Mouse (Mus musculus): ENCODE results near the gene Dcun1d4.

The Dcun1d4 gene

GRCm38 (mm10) chr5:73498559-73498958 lies 17.8 kb downstream of the Dcun1d4 start:
- no peak for DNase-seq (ENCODE audit: low read depth)

DNA sequence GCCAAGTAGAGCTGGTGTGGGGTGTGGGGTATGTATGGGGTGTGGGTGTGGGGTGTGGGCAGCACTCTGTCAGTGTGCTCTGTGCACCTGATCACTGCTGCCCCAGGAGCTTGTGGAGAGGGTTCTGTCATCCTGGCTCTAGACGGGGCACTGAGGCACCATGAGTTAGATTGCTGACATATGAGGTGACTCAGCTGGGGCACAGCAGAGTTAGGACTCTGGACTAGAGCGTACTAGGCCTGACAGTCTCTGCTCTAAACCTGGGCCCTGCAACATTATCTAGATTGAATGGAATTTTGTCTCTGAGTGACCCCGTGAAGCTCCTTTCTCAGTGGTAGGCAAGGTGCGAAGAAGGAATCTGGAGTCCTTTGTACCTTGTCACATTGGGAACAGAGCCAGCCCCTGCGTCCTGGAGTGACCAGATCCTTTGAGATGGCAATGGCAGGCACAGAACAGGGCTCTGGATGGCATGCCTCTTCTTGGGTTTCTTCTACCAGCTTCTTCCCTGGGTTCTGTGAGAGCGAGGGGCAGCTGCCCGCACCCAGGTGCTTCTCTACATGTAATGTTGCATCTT lies 20.2 kb downstream of the Dcun1d4 start:
- DNase-seq (ENCODE audit: low read depth), result no peak

- no peak for DNase-seq (ENCODE audit: low read depth)
These were observed 21.6 kb downstream of the Dcun1d4 start for GRCm38 (mm10) chr5:73502422-73502821.

GRCm38 (mm10) chr5:73503015-73503757 lies 22.4 kb downstream of the Dcun1d4 start:
- DNase-seq (ENCODE audit: low read depth), result no peak

DNA sequence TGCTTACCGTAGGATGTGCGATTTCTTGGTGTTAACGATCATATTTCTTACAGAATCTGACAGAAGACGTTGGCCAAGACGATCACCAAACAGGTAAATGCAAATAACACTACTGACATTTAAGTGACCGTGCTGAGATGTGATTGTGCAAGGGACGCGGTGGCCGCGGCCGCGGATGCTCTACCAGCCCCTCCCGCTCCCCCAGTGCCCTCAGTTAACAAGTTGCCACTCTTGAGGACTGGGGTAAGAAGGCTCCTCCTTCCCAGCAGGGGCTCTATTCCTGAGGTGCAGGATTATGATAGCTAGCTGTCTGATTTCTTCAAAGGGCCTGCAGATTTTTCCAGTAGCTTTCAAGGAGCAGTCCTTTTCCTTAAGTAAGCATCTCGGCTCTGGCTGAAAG lies 30.3 kb downstream of the Dcun1d4 start:
- DNase-seq (ENCODE audit: low read depth), result no peak

- DNase-seq (ENCODE audit: low read depth), result no peak
These were observed 31.4 kb downstream of the Dcun1d4 start for GRCm38 (mm10) chr5:73512241-73512640.

DNA sequence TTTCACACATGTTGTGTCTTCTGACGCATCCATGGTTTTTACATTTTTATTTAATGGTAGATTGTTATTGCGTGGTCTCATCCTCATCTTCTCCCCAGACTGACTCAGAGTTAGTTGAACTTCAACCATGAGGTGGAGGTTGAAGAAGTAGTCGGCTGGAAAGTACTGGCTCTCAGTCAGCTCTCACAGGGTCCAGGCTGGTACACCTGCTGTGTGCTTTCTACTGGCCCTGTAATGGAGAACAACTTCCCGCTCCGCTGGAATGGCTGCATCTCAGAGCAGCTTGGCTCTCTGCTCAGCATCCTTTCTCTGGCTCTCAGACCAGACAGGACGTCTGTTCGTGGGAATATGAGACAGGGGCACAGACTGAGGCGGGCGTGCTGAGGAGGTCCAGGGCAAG lies 31.9 kb downstream of the Dcun1d4 start:
- no peak for DNase-seq (ENCODE audit: low read depth)

- no peak for DNase-seq (ENCODE audit: low read depth)
These were observed 33.4 kb downstream of the Dcun1d4 start for GRCm38 (mm10) chr5:73514202-73514601.

DNA sequence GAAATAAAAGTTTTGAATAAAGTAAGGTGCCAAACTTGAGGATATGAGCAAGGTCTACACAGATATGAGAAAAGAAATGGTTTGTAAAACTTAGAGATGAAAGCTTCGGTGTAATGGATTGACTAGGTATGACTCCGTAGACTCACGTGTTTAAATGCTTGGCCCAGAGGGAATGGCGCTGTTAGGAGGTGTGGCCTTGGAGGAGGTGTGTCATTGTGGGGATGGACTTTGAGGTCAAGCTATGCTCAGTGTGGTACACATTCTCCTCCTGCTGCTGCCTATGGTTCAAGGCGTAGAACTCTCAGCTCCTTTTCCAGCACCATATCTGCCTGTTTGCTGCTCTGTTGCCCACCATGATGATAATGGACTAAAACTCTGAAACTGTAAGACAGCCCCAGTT lies 36.5 kb downstream of the Dcun1d4 start:
- no peak for DNase-seq (ENCODE audit: low read depth)

GRCm38 (mm10) chr5:73518424-73519211 lies 37.8 kb downstream of the Dcun1d4 start:
- DNase-seq (ENCODE audit: low read depth), result no peak

DNA sequence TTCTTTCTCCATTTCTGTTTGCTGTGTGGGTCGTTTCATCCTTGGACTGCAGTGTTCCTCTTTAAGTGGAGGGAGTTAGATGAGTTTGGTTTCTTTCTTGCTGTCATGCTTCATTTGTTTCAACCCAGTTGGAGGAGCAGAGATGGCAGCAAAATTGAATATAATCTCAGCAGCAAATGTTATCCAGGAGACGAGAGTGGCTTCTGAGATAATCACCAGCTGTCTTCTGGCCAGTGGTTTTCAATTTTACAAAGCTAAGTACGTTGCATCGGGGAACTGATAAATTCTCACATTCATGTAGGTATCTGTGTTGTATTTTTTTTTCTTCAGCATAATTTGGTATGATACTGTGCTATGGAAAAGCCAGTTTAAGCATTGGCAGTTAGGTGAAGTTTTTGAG lies 40.0 kb downstream of the Dcun1d4 start:
- no peak for DNase-seq (ENCODE audit: low read depth)

DNA sequence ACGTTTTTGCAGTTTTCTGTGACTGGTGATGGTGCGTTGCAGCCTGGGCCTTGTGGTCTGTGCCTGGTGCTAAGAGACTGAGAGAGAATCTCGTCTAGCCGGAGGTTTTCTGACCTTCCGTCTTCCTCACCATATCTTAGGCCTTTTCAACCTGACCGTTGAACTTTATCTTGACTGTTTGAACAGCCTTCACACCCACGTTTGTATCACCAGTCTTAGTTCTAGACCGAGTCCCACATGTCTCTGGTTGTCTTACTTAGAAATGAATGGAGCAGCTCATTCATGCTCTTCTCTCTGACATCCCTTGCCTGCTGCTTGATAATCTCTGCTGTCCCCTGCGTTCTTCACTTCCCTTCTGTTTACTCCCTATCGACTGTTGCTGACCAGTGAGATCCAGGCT lies 42.4 kb downstream of the Dcun1d4 start:
- no peak for DNase-seq (ENCODE audit: low read depth)

DNA sequence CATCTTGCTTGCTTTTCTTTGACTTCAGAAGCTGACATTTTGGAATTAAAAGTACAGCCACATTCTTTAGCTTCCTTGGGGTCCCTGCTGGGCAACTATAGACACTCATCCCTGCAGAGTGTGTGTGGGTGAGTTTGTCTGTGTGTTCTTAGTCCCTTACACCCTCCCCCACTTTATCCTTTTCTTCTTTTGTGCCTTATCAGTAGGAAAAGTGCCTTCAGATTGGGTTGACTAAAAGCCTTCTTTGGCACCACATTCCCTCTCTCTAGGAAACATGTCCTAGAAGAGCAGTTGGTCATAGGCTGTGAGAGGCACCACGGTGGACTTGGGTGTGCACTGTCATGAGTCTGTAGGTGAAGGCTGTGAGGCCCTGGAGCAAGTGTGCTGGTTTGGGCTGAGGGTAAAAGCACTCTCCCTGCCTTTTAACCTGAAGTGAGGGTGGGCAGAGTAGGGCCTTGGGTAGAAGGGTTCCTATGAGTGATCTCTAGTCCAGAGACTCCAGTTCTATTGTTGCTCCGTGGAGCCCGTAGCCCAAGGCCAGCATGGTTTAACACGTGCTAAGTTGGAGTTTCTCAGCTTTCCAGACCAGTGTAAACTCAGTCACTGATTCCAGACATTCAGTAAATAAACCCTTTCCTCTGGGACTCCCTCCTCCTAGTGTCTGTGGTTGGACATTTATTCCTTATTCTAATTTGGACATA lies 43.6 kb downstream of the Dcun1d4 start:
- DNase-seq (ENCODE audit: low read depth), result no peak

- no peak for DNase-seq (ENCODE audit: low read depth)
These were observed 51.4 kb downstream of the Dcun1d4 start for GRCm38 (mm10) chr5:73532222-73532621.

DNA sequence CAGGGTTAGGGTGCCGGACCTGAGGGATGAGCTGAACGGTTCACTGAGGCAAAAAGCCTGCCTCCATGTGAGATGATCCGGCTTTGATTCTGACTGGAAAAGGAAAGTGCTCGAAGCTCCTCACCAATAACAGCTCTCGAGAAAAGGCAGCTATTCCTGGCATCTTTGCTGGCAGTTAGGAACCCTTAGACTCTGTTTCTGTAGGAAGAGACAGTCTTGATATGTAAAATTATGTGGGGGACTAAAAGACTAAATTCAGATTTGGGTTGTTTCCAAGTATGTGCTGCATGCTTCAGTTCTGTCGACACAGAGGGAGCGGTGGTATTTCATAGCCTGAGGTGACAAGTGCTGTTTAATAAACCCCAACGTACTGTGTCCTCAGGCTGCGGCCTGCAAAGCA lies 52.1 kb downstream of the Dcun1d4 start:
- no peak for DNase-seq (ENCODE audit: low read depth)

- no peak for DNase-seq (ENCODE audit: low read depth)
These were observed 56.9 kb downstream of the Dcun1d4 start for GRCm38 (mm10) chr5:73537669-73538068.

- no peak for DNase-seq (ENCODE audit: low read depth)
These were observed 57.9 kb downstream of the Dcun1d4 start for GRCm38 (mm10) chr5:73538586-73539298.

- peak; percentile 54 for DNase-seq (ENCODE audit: low read depth)
These were observed 59.2 kb downstream of the Dcun1d4 start for GRCm38 (mm10) chr5:73539848-73540510.

GRCm38 (mm10) chr5:73540511-73540871 lies 59.7 kb downstream of the Dcun1d4 start:
- DNase-seq (ENCODE audit: low read depth), result no peak

DNA sequence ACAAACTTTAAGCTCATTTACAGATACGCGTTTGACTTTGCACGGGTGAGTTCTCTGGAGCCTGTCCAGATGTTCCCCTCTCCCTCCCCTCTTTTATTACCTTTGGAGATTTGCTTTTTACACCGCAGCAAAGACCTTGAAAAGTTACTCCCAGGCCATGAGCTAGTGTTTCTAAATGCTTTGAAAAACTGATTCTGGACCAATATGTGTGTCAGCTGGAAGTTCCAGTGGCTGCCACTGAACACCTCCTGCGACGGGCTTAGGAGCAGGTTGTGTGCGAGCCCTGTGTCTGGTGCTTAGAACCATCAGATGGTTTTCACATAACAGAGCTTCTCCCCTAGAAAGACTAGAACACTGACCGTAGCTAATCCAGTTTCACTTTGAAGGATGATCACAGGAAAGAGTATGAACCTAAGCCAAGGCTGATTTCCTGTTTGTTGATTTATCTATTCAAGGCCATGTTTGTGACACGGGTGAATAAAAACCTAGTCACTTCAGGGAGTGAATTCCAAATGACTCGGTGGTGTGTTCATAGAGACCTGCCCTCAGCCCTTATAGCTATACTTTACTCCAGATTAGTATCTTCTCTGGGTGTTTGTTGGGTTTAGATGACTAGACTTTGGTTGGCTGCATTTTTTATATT lies 63.4 kb downstream of the Dcun1d4 start:
- no peak for DNase-seq (ENCODE audit: low read depth)

GRCm38 (mm10) chr5:73545641-73546040 lies 64.8 kb downstream of the Dcun1d4 start:
- no peak for DNase-seq (ENCODE audit: low read depth)
